Mouse (Mus musculus) heart, embryonic 16.5 days (tissue): Measurements from ENCODE around the gene Plg. TPM values are rescaled to one million over a fixed set of nuclear protein-coding genes. Genes with fewer than 3 reads are reported as not detected.

Experiments
- ATAC-seq: fragments of 200-750 bp; cut with Nextera tagmentation; replicated peaks from 2 replicates; pipeline ENCODE4 v1.8.0; 2017; ENCODE audit warnings: moderate number of reproducible peaks; ENCODE audit not compliant: insufficient read depth, low FRiP score; ENCODE audit errors: extremely low read depth
- H3K27ac ChIP-seq: fragments of 300-500 bp; sonication (generic); 2 replicates; pipeline ENCODE4 v1.5.1; 2014; ENCODE audit warnings: mild to moderate bottlenecking, low read length, control low read depth, moderate library complexity
- H3K27me3 ChIP-seq: fragments of 300-500 bp; sonication (generic); 2 replicates; pipeline ENCODE4 v1.6.1; 2014; ENCODE audit warnings: low read length, mixed read lengths; ENCODE audit not compliant: control insufficient read depth, insufficient read depth
- H3K36me3 ChIP-seq: fragments of 300-500 bp; sonication (generic); 2 replicates; pipeline ENCODE4 v1.6.1; 2014; ENCODE audit not compliant: control insufficient read depth, insufficient read depth
- H3K4me1 ChIP-seq: fragments of 300-500 bp; sonication (generic); 2 replicates; pipeline ENCODE4 v1.6.1; 2014; ENCODE audit warnings: low read length, mixed read lengths; ENCODE audit not compliant: control insufficient read depth, insufficient read depth
- H3K4me2 ChIP-seq: fragments of 300-500 bp; sonication (generic); 2 replicates; pipeline ENCODE4 v1.6.1; 2014; ENCODE audit warnings: low read depth, mild to moderate bottlenecking, control low read depth, low read length
- H3K4me3 ChIP-seq: fragments of 300-500 bp; sonication (generic); 2 replicates; pipeline ENCODE4 v1.5.1; 2014; ENCODE audit warnings: mild to moderate bottlenecking, control low read depth, low read length
- H3K9ac ChIP-seq: fragments of 300-500 bp; sonication (generic); 2 replicates; pipeline ENCODE4 v1.6.1; 2014; ENCODE audit warnings: low read length, control low read depth
- H3K9me3 ChIP-seq: fragments of 300-500 bp; sonication (generic); replicated peaks from 2 replicates; pipeline ENCODE4 v1.6.1; 2016; ENCODE audit warnings: low read length; ENCODE audit not compliant: control insufficient read depth
- WGBS: fragments of 180-500 bp; shearing (Covaris S2); extraction: QIAGEN DNeasy Blood & Tissue Kit; methylation state at CpG from one replicate; pipeline ENCODE4 v1.1.7; 2014; 5-methylcytosine and 5-hydroxymethylcytosine counted together
- polyA plus RNA-seq: library from polyadenylated mRNA; unstranded; fragments of >200 nt; fragmentation: Nextera tagmentation; extraction: Ambion mirVana; gene quantifications from 2 replicates; pipeline ENCODE4 v1.2.1, GENCODE M21; 2015

The Plg gene
- polyA plus RNA-seq, 1 experiment from 2014 or later: 0.37 TPM

GRCm38 (mm10) chr17:12427156-12427555, 48.7 kb downstream of the Plg start:
- 17% methylated on average over 3 of the region's 3 CpGs for WGBS
- H3K27ac ChIP-seq: no peak overlapping the region
- peak; percentile 58; the same call in 1 of the 2 replicates for ATAC-seq

DNA sequence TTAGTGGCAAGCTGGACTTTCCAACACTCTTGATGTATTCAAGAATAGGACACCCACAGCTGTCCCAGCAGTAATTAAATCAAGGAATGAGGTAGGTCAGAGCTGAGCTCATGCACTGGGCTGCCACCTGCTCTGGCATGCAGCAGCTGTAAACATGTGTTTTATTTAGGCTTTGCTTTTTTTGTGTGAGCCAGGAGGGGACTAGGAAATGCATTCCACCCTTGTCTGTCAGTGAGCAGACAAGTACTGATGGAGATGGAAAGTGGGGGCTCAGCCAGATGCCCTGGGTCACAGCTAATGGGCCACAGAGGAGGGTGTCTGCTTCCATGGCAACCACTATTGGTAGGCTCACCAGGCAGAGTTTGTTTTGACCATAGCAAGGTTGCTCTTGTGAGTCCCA, 50.0 kb downstream of the Plg start:
- no peaks in the 10 kb centered on the region for H3K36me3 ChIP-seq
- H3K27ac ChIP-seq: peak overlapping the region; percentile 3; the same call in 1 of the 2 replicates
- H3K9ac ChIP-seq: no peak overlapping the region
- no peaks in the 10 kb centered on the region for H3K27me3 ChIP-seq
- no peak overlapping the region for H3K4me2 ChIP-seq
- no peak overlapping the region for H3K4me3 ChIP-seq
- no peaks in the 10 kb centered on the region for H3K9me3 ChIP-seq
- no peak for ATAC-seq
- peaks cover 5% of the 10 kb centered on the region for H3K4me1 ChIP-seq

More at GRCm38 (mm10) chr17:12427156-12427555, 48.7 kb downstream of the Plg start:
- no peak overlapping the region for H3K4me3 ChIP-seq
- no peaks in the 10 kb centered on the region for H3K9me3 ChIP-seq
- H3K4me2 ChIP-seq: no peak overlapping the region
- H3K4me1 ChIP-seq: peaks cover 7% of the 10 kb centered on the region
- no peak overlapping the region for H3K9ac ChIP-seq
- H3K27me3 ChIP-seq: no peaks in the 10 kb centered on the region
- H3K36me3 ChIP-seq: no peaks in the 10 kb centered on the region

DNA sequence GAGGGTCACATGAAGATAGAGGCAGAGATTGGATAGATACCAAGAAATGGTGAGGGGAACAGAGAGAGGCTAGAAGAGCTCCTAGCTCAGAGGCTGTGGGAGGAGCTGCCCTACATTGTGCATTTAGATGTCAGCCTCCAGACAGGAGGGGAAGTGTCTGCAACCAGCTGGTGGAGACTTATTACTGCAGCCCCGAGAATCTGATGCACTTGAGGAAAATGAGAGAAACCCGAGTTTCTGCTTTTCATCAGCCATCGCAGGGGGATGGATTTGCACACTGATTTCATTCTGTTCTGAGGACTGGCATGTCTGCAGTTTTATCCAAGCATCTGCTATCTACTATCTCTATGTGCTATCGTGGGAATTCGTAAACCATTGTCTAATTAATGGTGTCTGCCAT, 53.3 kb downstream of the Plg start:
- Histone ChIP-seq H3K4me2 (no peak overlapping the region), H3K9me3 (no peaks in the 10 kb centered on the region), H3K36me3 (no peaks in the 10 kb centered on the region), H3K9ac (no peak overlapping the region), H3K4me1 (peaks cover 5% of the 10 kb centered on the region), H3K27ac (no peak overlapping the region), H3K4me3 (no peak overlapping the region), H3K27me3 (no peaks in the 10 kb centered on the region)
- WGBS: 57% methylated on average over 5 of the region's 5 CpGs
- ATAC-seq: no peak

- Histone ChIP-seq H3K9ac (no peak overlapping the region), H3K9me3 (no peaks in the 10 kb centered on the region), H3K4me1 (no peaks in the 10 kb centered on the region), H3K36me3 (no peaks in the 10 kb centered on the region), H3K4me3 (no peak overlapping the region), H3K27me3 (no peaks in the 10 kb centered on the region), H3K4me2 (no peak overlapping the region), H3K27ac (no peak overlapping the region)
- WGBS: 83% methylated on average over 10 of the region's 10 CpGs
- ATAC-seq: no peak
These were observed 59.4 kb downstream of the Plg start for GRCm38 (mm10) chr17:12437771-12438170.

GRCm38 (mm10) chr17:12444561-12444960, 66.2 kb downstream of the Plg start:
- Histone ChIP-seq H3K4me1 (peaks cover 3% of the 10 kb centered on the region; the same call in 1 of the 2 replicates), H3K27ac (no peak overlapping the region), H3K4me3 (no peak overlapping the region), H3K27me3 (no peaks in the 10 kb centered on the region), H3K9ac (no peak overlapping the region), H3K9me3 (no peaks in the 10 kb centered on the region), H3K36me3 (no peaks in the 10 kb centered on the region), H3K4me2 (no peak overlapping the region)
- ATAC-seq: no peak
- 24% methylated on average over 2 of the region's 2 CpGs for WGBS

DNA sequence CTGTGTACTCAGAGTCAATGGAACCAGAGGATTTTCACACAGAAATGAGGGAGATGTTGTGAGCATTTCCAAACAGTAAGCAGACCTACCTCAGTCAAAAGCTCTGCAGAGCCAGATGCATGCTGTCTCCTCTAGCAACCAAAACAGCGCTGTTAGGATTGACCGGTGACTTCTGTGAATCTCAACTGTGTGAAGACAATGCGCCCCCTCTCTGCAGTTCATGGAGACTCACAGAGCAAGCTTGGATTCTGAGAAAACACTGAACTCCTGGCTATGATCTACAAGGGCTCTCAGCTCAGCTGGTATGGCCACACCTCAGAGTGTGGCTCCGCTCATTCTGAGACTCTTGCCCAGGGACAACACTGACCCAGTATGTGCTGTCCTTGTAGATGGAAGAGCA, 72.8 kb downstream of the Plg start:
- Histone ChIP-seq H3K4me1 (peaks cover 10% of the 10 kb centered on the region), H3K27ac (no peak overlapping the region), H3K4me2 (no peak overlapping the region), H3K27me3 (no peaks in the 10 kb centered on the region), H3K4me3 (no peak overlapping the region), H3K36me3 (no peaks in the 10 kb centered on the region), H3K9me3 (no peaks in the 10 kb centered on the region), H3K9ac (no peak overlapping the region)
- WGBS: 60% methylated on average over 4 of the region's 4 CpGs
- no peak for ATAC-seq

GRCm38 (mm10) chr17:12452862-12453531, 74.6 kb downstream of the Plg start:
- no peaks in the 10 kb centered on the region for H3K36me3 ChIP-seq
- H3K4me3 ChIP-seq: no peak overlapping the region
- peaks cover 10% of the 10 kb centered on the region for H3K4me1 ChIP-seq
- no peaks in the 10 kb centered on the region for H3K9me3 ChIP-seq
- H3K27ac ChIP-seq: no peak overlapping the region
- H3K27me3 ChIP-seq: no peaks in the 10 kb centered on the region
- ATAC-seq: no peak
- no peak overlapping the region for H3K9ac ChIP-seq
- 55% methylated on average over 11 of the region's 11 CpGs for WGBS
- no peak overlapping the region for H3K4me2 ChIP-seq

DNA sequence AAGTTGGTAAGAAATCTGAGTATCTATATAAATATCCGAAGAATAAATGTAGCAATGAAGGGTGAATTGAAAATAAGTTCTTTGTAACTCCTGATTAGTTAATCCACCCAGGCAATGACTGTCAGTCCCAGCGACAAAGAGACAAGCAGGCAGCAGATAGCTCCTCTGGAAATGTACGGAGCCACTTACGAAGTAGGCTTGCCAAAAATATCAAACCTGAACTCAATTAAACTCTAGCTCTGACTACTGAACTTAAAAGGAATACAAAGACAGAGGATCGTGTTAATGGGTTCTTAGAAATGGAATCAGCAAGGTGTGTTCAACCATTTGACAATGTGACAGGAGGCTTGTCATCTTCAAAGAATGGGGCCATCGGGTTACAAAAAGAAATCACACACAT, 75.3 kb downstream of the Plg start:
- 52% methylated on average over 6 of the region's 6 CpGs for WGBS
- Histone ChIP-seq H3K4me2 (no peak overlapping the region), H3K9ac (no peak overlapping the region), H3K4me1 (peaks cover 10% of the 10 kb centered on the region), H3K27ac (no peak overlapping the region), H3K4me3 (no peak overlapping the region), H3K27me3 (no peaks in the 10 kb centered on the region), H3K36me3 (no peaks in the 10 kb centered on the region), H3K9me3 (no peaks in the 10 kb centered on the region)
- no peak for ATAC-seq

GRCm38 (mm10) chr17:12455143-12455790, 76.9 kb downstream of the Plg start:
- WGBS: 82% methylated on average over 5 of the region's 5 CpGs
- Histone ChIP-seq H3K4me1 (peaks cover 10% of the 10 kb centered on the region), H3K9me3 (no peaks in the 10 kb centered on the region), H3K27me3 (no peaks in the 10 kb centered on the region), H3K4me2 (no peak overlapping the region), H3K4me3 (no peak overlapping the region), H3K9ac (no peak overlapping the region), H3K27ac (no peak overlapping the region), H3K36me3 (no peaks in the 10 kb centered on the region)
- ATAC-seq: no peak
